Mouse (Mus musculus): ENCODE data around the gene Abhd2. TPM values are rescaled to one million over a fixed set of nuclear protein-coding genes. Genes with fewer than 3 reads are reported as not detected.
A peak's percentile ranks its signal among the peaks of the same experiment; 100 is the strongest.

Abhd2 gene
- total RNA-seq, 1 experiment from 2014 or later: 39.1 TPM

GRCm38 (mm10) chr7:79256716-79257115, 16.3 kb upstream of the Abhd2 start:
- ATAC-seq (replicated peaks in 1 of 2; ENCODE audit: insufficient read depth in 1 of 2, low FRiP score in 2 of 2, low TSS enrichment in 1 of 2, low read depth in 1 of 2, poor library complexity in 2 of 2, severe bottlenecking in 2 of 2): no peak

GRCm38 (mm10) chr7:79258981-79259542, 13.9 kb upstream of the Abhd2 start:
- ATAC-seq (replicated peaks in 1 of 2; ENCODE audit: insufficient read depth in 1 of 2, low FRiP score in 2 of 2, low TSS enrichment in 1 of 2, low read depth in 1 of 2, poor library complexity in 2 of 2, severe bottlenecking in 2 of 2): no peak

- peak; percentile 74 to 78 for ATAC-seq (replicated peaks in 1 of 2; ENCODE audit: insufficient read depth in 1 of 2, low FRiP score in 2 of 2, low TSS enrichment in 1 of 2, low read depth in 1 of 2, poor library complexity in 2 of 2, severe bottlenecking in 2 of 2)
Observed at GRCm38 (mm10) chr7:79262478-79262877, 10.5 kb upstream of the Abhd2 start.

GRCm38 (mm10) chr7:79263776-79264175, 9.2 kb upstream of the Abhd2 start:
- ATAC-seq (replicated peaks in 1 of 2; ENCODE audit: insufficient read depth in 1 of 2, low FRiP score in 2 of 2, low TSS enrichment in 1 of 2, low read depth in 1 of 2, poor library complexity in 2 of 2, severe bottlenecking in 2 of 2): no peak

GRCm38 (mm10) chr7:79266228-79266627, 6.8 kb upstream of the Abhd2 start:
- ATAC-seq (replicated peaks in 1 of 2; ENCODE audit: insufficient read depth in 1 of 2, low FRiP score in 2 of 2, low TSS enrichment in 1 of 2, low read depth in 1 of 2, poor library complexity in 2 of 2, severe bottlenecking in 2 of 2): no peak

GRCm38 (mm10) chr7:79267690-79268388, 5.2 kb upstream of the Abhd2 start:
- no peak for ATAC-seq (replicated peaks in 1 of 2; ENCODE audit: insufficient read depth in 1 of 2, low FRiP score in 2 of 2, low TSS enrichment in 1 of 2, low read depth in 1 of 2, poor library complexity in 2 of 2, severe bottlenecking in 2 of 2)

- ATAC-seq (replicated peaks in 1 of 2; ENCODE audit: insufficient read depth in 1 of 2, low FRiP score in 2 of 2, low TSS enrichment in 1 of 2, low read depth in 1 of 2, poor library complexity in 2 of 2, severe bottlenecking in 2 of 2): no peak
Observed at GRCm38 (mm10) chr7:79268897-79269296, 4.1 kb upstream of the Abhd2 start.

GRCm38 (mm10) chr7:79269411-79269810, 3.6 kb upstream of the Abhd2 start:
- no peak for ATAC-seq (replicated peaks in 1 of 2; ENCODE audit: insufficient read depth in 1 of 2, low FRiP score in 2 of 2, low TSS enrichment in 1 of 2, low read depth in 1 of 2, poor library complexity in 2 of 2, severe bottlenecking in 2 of 2)

- peak; percentile 12 to 18; a peak in 2 of 4 replicates for ATAC-seq (replicated peaks in 1 of 2; ENCODE audit: insufficient read depth in 1 of 2, low FRiP score in 2 of 2, low TSS enrichment in 1 of 2, low read depth in 1 of 2, poor library complexity in 2 of 2, severe bottlenecking in 2 of 2)
Observed at GRCm38 (mm10) chr7:79269866-79270265, 3.1 kb upstream of the Abhd2 start.

- peak in 1 of 2 experiments; percentile 16; a peak in 1 of 4 replicates for ATAC-seq (replicated peaks in 1 of 2; ENCODE audit: insufficient read depth in 1 of 2, low FRiP score in 2 of 2, low TSS enrichment in 1 of 2, low read depth in 1 of 2, poor library complexity in 2 of 2, severe bottlenecking in 2 of 2)
Observed at GRCm38 (mm10) chr7:79270961-79271387, 2.0 kb upstream of the Abhd2 start.

- ATAC-seq (replicated peaks in 1 of 2; ENCODE audit: insufficient read depth in 1 of 2, low FRiP score in 2 of 2, low TSS enrichment in 1 of 2, low read depth in 1 of 2, poor library complexity in 2 of 2, severe bottlenecking in 2 of 2): no peak; a peak in 1 of 4 replicates
Observed at GRCm38 (mm10) chr7:79271861-79272788, 874 bp upstream of the Abhd2 start.

- ATAC-seq (replicated peaks in 1 of 2; ENCODE audit: insufficient read depth in 1 of 2, low FRiP score in 2 of 2, low TSS enrichment in 1 of 2, low read depth in 1 of 2, poor library complexity in 2 of 2, severe bottlenecking in 2 of 2): no peak
Observed at GRCm38 (mm10) chr7:79273738-79274472, 906 bp downstream of the Abhd2 start.

- no peak for ATAC-seq (replicated peaks in 1 of 2; ENCODE audit: insufficient read depth in 1 of 2, low FRiP score in 2 of 2, low TSS enrichment in 1 of 2, low read depth in 1 of 2, poor library complexity in 2 of 2, severe bottlenecking in 2 of 2)
Observed at GRCm38 (mm10) chr7:79274473-79275010, 1.5 kb downstream of the Abhd2 start.

- no peak for ATAC-seq (replicated peaks in 1 of 2; ENCODE audit: insufficient read depth in 1 of 2, low FRiP score in 2 of 2, low TSS enrichment in 1 of 2, low read depth in 1 of 2, poor library complexity in 2 of 2, severe bottlenecking in 2 of 2)
Observed at GRCm38 (mm10) chr7:79275345-79275744, 2.3 kb downstream of the Abhd2 start.

- no peak for ATAC-seq (replicated peaks in 1 of 2; ENCODE audit: insufficient read depth in 1 of 2, low FRiP score in 2 of 2, low TSS enrichment in 1 of 2, low read depth in 1 of 2, poor library complexity in 2 of 2, severe bottlenecking in 2 of 2)
Observed at GRCm38 (mm10) chr7:79278432-79278831, 5.4 kb downstream of the Abhd2 start.

GRCm38 (mm10) chr7:79279376-79280029, 6.5 kb downstream of the Abhd2 start:
- peak; percentile 50 to 75; a peak in 3 of 4 replicates for ATAC-seq (replicated peaks in 1 of 2; ENCODE audit: insufficient read depth in 1 of 2, low FRiP score in 2 of 2, low TSS enrichment in 1 of 2, low read depth in 1 of 2, poor library complexity in 2 of 2, severe bottlenecking in 2 of 2)
